Mouse (Mus musculus) kidney, adult 18-20 months (tissue): ENCODE data around the gene Ccl17.
A peak's percentile ranks its signal among the peaks of the same experiment; 100 is the strongest.

ENCODE experiments used
- DNase-seq: peaks from one replicate; pipeline ENCODE4 v3.0.0; 2021

Ccl17 gene

DNA sequence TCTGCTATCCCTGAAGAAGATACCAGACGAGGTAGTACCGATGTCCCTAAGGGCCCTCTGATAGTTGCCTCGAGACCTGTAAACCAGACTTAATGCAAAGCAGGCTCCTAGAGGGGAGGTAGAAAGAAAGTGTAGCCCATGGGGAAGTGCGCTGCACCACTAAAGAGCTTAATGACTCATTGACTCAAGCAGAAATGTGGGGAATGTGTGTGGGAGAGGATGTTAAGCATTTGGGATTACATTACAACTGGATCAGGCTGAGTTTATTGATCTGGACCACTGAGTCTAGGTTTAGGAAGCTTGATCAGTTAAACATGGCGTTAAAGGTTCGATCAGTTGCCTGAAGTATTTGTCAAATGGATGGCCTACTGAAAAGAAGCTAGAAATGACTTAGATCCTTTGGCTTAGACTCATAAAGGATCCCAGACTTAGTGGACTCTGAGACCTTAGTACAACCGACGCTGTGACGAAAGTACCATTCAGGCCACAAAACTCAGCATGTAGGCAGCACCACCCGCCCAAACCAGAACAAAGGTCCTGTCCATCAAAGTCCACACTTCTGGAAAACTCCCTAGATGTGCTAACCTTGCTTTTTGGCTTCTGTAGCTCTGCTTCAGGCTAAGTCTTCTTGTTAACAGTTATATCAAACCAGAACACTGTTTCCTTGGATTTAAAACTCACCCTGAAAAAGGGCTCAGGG is 20.8 kb upstream of the Ccl17 start:
- DNase-seq = no peak

DNA sequence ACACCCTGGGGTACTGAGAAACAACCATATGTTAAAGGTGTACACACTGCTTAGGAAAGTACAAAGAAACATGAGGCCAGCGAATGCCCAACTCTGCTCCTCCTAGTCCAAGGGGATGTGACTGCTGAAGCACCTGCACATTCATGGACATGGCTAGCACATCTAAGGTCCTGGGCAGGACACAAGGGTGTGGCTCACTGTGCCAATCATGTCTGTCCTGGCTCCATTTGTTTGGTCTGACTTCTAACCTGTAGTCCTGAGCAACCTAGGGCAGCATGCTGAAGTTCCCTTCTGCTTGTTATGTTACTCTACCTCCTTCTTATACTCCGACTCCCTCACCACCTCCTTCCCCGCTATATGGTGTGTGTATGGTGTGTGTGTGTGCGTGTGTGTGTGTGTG is 15.9 kb upstream of the Ccl17 start:
- no peak for DNase-seq

DNA sequence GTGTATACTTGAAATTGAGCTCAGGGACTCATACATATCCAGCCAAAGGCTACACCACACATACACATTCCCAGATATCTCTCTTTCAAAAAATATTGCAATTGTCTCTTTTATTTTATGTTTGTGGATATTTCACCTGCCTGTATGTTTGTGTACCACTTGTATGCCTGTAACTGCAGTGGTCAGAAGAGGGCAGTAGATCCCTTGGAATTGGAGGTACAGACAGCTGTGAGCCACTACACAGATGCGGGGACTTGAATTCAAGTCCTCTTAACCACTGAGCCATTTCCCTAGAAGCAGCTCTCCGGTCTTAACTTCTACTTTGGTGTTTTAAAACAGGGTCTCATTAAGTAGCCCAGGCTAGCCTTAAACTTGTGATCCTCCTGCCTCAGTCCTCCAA is 15.5 kb upstream of the Ccl17 start:
- DNase-seq = no peak

DNA sequence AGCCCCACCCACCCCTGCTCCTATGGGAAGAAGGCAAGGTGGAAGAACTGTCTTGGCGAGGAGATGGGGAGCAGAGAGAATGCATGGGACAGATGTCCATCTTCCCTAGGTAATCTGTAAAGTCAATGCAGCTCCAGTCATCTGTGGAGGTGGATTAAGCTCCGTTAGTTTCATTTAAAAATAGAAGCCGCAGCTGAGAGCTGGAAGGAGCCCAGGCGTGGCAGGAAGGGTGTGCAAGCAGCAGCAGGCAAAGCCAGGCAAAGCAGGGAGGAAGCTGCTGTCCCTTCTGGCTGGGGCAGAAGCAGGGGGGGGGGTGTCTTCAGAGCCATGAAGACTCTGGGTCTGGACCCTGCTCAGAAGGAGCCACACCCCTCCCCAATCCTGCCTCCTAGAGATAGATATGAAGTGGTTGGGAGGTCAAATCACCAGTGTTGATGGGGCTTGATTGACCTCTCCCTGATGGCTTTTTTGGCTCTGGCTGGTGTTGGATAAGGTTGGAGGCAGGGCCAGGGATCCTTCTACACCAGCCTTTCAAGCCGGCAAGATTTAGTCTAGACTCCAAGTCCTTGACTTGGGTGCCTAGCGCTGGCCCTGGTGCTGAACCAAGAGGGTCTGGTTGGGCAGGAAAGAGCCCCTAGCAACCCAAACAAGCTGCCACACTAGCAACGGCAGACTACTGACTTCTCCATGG is 9.8 kb upstream of the Ccl17 start:
- no peak for DNase-seq

DNA sequence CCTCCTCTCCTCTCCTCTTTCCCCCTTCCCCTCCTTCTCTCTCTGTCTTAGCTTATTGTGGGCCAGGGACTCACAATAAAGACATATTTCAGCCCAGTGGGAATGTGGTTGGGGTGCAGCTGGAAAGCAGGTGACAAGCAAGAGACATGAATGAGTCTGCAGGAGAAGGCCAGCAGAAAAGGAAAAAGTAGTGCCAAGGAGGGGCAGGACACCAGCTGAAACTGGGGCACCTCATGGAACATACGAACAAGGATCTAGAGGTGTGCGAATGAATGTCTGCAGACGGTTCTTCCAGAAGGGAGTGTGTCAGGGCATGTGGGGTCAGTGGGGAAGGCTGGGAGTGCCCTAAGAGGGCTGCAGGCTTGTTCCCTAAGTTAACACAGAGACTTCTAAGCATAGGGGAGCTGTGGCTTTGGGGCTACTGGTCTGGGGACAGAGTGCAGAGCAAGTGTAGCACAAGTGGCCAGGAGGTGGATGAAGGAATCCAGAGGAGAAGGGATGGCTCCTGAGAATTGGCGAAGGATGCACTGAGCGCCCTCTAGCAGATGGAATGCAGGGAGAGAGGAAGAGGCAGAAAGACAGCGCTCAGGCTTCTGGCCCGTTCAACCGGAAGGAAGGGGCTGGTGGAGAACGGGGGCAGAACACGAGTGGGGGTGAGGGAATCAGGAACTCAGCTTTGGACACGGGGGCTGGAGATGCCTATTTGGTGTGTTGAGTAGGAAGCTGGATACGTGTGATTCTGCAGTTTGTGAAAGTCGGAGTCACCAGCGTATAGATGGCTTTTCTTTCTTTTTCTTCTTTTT is 8.8 kb upstream of the Ccl17 start:
- peak; percentile 71 for DNase-seq

DNA sequence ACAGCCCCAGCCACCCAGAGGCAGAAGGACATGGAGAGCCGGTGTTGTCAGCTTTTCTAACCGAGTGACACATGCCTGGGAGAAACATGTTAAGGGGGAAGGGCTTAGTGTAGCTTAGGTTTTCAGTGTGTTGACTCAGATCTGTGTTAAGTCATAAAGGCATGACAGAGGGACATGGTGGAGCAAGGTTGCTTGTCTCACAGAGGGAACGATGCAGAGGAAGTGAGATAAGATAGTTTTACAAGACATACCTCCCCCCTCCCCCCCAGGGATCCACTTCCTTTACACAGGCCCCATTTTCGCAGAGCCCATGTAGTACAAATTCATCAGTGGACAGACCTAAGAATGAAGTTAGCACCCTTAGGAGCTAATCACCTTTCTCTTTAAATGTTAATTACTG is 7.9 kb upstream of the Ccl17 start:
- no peak for DNase-seq

DNA sequence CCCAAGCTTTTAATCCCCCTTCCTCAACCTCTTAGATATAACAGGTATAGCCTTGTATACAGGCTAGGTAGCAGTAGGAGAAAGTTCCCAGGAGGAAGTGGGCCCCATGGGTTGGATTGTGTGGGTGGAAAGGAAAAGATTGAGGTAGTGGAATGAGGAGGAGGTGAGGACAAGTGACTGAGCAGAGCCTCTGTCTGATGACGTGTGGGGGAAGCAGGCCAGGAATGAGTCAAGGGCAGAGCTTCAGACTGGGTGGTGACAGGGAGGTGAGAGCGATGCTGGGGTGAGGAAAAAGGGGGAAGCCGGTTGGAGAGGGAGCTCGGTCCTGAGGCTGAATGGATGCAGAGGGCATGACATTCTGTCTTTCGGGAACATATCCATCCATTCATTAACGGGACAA is 6.7 kb upstream of the Ccl17 start:
- DNase-seq = no peak

DNA sequence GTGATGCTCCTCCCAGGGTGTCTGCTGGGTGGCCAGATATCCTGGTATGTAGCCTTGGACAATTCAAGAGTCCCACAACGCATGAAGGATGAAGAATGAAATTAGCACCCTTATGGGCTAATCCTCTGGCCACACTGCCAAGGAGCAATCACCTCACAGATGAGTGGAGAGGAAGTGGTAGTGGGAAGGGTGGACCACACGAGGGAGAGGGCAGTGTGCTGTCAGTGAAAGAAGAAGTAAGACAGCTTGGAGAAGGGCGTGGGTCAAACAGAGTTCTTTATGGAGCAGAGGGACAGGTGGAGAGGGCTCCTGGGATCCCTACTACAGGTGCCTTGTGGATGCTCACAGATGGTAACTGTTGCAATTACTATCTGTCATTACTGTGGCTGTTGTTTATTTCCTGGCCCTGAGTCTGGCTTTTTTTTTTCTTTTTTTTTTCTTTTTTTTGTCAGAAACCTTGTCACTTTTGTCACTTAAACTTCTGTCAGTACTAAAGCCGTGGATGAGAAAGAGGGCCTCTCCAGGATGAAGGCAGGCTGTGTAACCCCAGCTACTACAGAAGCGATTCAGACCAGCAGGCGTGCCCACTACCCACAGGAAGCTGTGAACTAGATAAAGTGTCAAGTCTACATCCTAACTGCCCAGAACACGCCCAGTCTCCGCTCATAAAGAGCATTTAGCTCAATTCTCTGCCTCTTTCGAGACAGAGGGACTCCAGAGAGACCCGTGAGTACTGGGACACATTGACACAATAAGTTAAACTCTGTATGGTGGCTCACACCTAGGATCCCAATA is 5.5 kb upstream of the Ccl17 start:
- DNase-seq = no peak

DNA sequence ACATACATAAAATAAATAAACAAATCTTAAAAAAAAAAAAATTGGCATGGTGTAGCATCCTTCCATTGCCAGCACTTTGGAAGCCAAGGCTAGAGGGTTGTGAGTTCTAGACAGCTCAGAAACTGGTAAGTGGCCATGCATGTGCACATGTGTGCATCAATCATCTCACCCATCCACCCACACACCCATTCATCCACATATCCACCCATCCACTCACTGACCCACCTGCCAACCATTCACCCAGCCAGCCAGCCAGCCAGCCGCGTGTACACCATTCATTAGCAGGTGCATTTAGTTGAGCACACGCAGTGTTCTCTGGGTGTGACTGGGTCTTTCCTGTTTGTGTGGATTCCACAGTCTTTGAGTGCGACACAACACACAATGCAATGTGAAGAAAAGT is 4.4 kb upstream of the Ccl17 start:
- DNase-seq = no peak

DNA sequence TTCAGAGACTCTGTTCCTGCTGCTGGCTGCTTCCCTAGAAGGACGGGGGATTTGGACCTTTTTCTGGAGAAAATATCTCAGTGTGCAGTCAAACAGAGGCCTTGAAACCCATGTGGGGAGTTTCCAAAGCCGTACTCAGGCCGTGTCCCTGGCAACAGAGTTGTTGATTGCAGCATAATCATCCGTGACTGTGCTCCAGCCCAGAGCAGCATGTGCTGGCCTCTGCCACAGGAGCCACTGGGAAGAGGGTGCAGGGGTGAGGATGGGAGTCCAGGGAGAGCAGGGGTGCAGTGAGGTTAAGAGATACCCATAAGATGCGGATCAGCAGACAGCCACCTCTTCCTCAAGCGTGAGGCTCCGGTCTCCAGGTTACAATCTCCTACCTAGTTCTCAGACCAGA is 2.7 kb upstream of the Ccl17 start:
- DNase-seq = peak; percentile 39

DNA sequence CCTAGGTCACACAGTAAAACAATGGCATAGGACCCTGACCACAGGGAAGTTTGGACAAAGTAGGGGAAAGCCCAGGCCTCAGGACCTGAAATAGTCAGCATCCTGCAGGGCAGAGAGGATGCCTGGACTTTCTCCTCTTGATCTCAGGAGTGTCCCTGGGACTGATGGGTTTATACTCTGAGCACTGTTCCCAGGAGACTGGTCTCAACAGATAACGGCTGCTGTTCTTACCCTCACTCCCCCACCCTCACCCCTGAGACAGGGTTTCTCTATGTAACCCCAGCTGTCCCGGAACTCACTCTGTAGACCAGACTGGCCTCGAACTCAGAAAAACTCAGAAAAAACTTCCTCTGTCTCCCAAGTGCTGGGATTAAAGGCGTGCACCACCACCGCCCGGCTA is 1.9 kb upstream of the Ccl17 start:
- DNase-seq = no peak

DNA sequence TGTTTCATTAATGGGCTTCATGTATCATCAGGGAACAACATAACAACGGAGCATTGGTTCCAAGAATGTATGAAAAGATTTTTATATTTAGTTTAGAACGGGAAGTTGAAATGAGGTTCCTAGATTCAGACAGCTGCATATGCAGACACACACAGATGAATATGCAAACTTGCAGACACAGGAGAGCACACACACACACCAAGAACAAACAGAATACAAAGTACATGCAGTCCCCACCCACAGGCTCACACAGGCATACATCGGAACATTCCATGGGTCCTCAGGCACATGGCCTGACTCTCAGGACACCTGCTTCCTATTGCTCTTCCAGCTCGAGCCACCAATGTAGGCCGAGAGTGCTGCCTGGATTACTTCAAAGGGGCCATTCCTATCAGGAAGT is 602 bp downstream of the Ccl17 start:
- no peak for DNase-seq

DNA sequence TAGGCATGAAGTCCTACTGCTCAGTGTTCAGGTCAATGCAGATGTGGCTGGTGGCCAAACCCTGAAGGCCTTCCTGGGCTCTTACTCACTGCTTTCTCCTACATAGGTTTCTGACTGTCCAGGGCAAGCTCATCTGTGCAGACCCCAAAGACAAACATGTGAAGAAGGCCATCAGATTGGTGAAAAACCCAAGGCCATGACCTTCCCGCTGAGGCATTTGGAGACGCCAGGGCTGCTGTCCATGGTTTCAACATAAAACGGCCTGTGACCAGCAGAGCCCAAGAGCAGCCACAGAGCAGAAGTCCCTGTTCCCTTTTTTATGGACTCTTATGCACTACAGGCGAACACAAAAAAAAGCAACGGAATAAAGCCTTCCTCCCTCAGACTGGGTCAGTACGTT is 1.4 kb downstream of the Ccl17 start:
- DNase-seq = no peak

DNA sequence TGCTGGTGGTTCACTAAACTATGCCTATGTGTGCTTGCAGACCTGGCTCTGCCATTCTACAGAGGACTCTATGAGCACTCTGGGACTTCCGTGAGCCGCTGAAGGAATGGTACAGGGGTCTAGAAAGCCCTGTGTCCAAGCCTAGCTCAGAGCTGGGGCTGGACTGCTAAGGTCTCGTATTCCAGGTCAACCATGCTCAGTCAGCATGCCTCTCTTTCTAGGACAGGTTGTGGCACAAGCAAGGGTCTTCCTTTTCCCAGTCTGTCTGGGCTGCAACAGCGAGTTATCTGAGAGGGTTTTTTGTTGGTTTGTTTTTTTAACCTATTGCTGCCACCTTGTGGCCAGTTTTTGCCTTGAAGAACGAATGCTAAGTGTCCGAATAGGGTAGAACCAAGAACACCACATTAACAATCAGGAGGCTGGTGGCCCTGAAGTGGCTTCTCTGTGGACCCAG is 2.4 kb downstream of the Ccl17 start:
- DNase-seq = peak; percentile 93

DNA sequence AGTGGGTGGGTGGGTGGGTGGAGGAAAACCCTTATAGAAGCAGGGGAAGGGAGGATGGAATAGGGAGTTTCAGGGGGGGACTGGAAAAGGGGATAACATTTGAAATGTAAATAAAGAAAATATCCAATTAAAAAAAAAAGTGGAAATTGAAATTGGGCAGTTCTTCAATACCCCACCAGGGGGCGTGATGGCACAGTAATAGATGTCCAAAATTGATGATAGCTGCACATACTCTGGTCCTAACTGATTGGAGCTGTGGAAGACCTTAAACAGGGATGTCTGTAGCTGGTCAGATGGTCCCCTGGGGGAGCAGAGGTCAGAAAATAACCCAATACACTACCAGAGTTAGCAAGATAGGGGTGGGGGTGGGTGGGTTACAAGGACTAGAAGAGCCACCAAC is 4.3 kb downstream of the Ccl17 start:
- no peak for DNase-seq

DNA sequence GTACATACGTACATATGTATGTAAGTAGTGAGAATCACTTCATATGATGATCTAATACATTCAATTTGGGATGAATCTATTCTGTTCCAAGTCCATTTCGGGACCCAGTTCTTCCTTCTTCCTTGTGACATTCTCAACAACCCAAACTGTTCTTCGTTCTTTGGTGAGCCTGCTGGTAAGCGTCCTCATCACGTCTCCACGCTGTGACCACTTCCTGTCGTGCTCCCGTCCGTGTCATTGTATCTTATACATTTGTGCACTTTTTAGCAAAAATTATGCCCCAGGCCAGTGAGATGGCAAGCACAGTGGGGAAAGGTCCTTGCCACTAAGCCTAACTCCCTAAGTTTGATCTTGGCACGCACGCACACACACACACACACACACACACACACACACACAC is 7.7 kb downstream of the Ccl17 start:
- DNase-seq = no peak

DNA sequence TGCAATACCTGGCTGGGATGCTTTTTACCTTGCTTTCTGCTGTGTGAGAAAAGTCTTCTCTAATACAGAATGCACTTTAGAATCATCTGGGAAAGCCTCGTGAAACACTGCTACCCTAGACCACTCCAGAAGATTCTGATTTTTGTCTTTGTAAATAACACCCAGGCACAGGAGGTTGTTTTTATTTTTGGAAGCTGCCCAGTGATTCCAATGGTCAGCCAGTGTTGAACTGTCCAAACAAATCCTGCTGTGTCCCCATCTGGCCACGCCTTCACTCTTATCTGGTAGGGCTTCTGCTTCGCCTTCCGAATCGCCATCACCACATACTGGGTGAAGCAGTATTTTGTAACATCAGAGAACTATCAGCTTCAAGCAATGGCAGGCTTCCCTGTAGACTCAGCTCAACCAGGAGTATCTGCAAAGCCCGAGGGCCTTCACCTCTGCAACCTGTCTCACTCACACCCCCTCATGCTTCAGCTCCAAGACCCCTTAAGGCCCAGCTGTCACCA is 9.5 kb downstream of the Ccl17 start:
- no peak for DNase-seq

DNA sequence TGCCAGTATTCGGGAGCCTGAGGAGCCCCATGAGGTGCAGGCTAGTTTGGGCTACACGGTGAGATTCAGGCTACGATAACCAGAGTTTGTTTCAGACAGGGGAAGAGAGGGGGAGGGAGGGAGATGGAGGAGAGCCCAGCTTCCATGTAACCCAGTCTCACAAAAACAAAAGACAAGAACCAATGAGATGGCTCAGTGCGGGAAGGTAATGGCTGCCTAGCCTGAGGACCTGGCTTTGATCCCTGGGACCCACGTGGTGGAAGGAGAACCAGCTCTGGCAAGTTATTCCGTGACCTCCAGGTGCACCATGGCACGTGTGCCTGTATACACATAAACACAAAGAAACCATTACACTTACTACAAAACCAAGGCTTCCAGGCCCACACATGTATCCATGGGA is 10.3 kb downstream of the Ccl17 start:
- peak; percentile 69 for DNase-seq

DNA sequence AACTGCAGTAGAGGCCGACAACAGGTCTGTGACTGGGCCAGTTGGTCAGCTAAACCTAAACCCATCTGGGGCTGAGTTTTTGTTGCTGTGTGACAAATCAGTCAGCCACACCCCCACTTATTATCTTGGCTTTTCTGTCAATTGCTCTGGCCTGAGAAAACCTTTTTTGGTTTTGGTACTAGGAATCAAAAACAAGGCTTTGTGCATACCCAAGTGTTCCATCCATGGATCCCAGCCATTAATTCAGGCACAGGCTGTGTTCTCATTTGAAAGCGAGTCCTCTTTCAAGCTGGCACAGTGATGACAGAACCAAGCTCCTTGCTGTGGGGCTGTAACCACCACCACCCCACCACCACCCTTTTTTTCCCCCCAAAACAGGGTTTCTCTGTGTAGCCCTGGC is 11.1 kb downstream of the Ccl17 start:
- no peak for DNase-seq

DNA sequence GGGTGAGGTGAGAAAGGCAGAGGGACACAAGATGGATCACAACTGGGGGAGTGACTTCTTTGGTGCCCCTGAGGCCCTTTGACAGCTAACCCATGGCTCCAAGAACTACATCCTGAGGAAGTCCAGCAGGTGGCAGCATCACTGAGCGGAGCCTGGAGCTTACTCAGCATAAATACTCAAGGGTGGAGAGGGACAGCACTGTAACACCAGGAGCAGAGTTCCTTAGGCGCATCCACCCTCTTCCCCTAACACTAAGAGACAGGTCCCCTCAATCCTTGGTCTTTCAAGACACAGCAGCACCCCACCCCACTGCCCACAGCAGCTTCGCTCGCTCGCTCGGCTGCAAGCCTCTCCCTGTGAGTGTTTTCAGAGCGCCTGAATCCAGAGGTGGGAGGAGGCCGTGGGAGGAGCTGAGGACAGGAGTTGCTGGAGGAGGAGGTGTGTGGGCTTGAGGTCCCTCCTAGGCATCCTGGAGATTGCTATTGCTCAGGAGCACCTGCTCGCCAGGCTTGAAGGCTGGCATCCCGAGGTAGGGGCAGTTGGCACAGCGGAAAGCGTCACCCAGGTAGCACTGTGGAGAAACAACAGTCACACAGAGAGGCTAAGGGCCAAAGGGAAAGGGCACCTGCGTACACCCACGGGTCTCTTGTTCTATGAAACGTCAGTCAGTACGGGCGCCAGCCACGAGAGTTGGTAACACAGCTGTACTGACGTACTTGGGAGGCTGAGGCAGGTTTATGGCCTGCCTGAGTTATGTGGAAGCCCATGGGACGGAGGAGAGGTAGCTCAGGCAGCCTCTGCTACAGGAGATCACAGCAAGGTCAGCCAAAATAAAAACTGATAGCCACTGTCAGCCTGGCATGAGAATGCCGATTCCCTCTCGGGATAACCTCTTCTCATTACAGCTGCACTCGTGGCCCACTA is 12.6 kb downstream of the Ccl17 start:
- peak; percentile 75 for DNase-seq

DNA sequence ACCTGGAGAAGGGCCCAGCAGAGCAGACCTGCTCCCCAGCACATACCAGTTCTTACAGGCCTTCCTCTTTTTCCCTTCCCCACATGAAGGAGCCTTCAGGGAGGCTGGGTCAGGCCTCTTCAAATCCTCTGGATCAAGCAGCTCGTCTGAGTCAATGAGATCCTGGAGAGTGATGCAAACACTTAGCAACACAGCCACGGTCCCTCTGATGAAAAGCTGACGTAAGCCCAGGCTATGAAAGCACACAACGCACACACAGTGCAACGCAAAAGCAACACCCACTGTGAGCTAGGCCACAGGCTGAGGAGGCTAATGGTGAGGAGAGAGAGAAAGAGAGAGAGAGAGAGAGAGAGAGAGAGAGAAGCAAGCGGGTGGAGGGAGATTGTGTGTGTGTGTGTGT is 14.9 kb downstream of the Ccl17 start:
- no peak for DNase-seq

DNA sequence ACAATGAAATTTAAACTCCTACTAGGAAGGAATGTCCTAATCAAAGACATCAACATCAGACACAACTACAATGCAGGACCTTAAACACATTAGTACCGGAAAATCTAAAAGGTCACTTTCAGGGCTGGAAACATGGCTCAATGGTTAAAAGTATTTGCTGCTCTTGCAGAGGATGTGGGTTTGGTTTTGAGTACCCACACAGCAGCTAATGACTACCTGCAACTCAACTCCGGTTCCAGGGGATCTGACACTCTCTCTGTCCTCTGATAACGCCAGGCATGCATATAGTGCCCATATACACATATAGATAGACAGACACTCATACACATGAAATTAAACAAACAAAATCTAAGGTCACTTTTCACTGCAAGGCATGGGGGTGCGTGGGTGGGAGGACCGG is 16.0 kb downstream of the Ccl17 start:
- no peak for DNase-seq
